Mouse (Mus musculus): ENCODE data around the gene Dppa3.

Dppa3 gene

GRCm38 (mm10) chr6:122605483-122605882 lies 20.7 kb upstream of the Dppa3 start:
- no peak for TF ChIP-seq GATA4 (IDR thresholded peaks at IDR 0.05; ENCODE audit: insufficient replicate concordance, low read length)

GRCm38 (mm10) chr6:122606661-122607060 lies 19.5 kb upstream of the Dppa3 start:
- TF ChIP-seq GATA4 (IDR thresholded peaks at IDR 0.05; ENCODE audit: insufficient replicate concordance, low read length) = no peak

- no peak for TF ChIP-seq GATA4 (IDR thresholded peaks at IDR 0.05; ENCODE audit: insufficient replicate concordance, low read length)
These were observed 18.5 kb upstream of the Dppa3 start for GRCm38 (mm10) chr6:122607700-122608099.

GRCm38 (mm10) chr6:122608434-122609376 lies 17.5 kb upstream of the Dppa3 start:
- no peak for TF ChIP-seq GATA4 (IDR thresholded peaks at IDR 0.05; ENCODE audit: insufficient replicate concordance, low read length)

- no peak for TF ChIP-seq GATA4 (IDR thresholded peaks at IDR 0.05; ENCODE audit: insufficient replicate concordance, low read length)
These were observed 16.9 kb upstream of the Dppa3 start for GRCm38 (mm10) chr6:122609377-122609728.

- TF ChIP-seq GATA4 (IDR thresholded peaks at IDR 0.05; ENCODE audit: insufficient replicate concordance, low read length) = no peak
These were observed 16.4 kb upstream of the Dppa3 start, which contains the start of gene Gdf3 for GRCm38 (mm10) chr6:122609771-122610170. Gene Gdf3, minus strand, starts transcription at chr6:122610087.

GRCm38 (mm10) chr6:122612426-122612825 lies 13.8 kb upstream of the Dppa3 start:
- TF ChIP-seq GATA4 (IDR thresholded peaks at IDR 0.05; ENCODE audit: insufficient replicate concordance, low read length) = no peak

- TF ChIP-seq GATA4 (IDR thresholded peaks at IDR 0.05; ENCODE audit: insufficient replicate concordance, low read length) = no peak
These were observed 12.2 kb upstream of the Dppa3 start for GRCm38 (mm10) chr6:122614047-122614446.

GRCm38 (mm10) chr6:122616022-122616421 lies 10.2 kb upstream of the Dppa3 start:
- no peak for TF ChIP-seq GATA4 (IDR thresholded peaks at IDR 0.05; ENCODE audit: insufficient replicate concordance, low read length)

GRCm38 (mm10) chr6:122621066-122621465 lies 5.1 kb upstream of the Dppa3 start:
- no peak for TF ChIP-seq GATA4 (IDR thresholded peaks at IDR 0.05; ENCODE audit: insufficient replicate concordance, low read length)

GRCm38 (mm10) chr6:122624480-122624879 lies 1.7 kb upstream of the Dppa3 start:
- TF ChIP-seq GATA4 (IDR thresholded peaks at IDR 0.05; ENCODE audit: insufficient replicate concordance, low read length) = no peak

- no peak for TF ChIP-seq GATA4 (IDR thresholded peaks at IDR 0.05; ENCODE audit: insufficient replicate concordance, low read length)
These were observed 1.1 kb upstream of the Dppa3 start for GRCm38 (mm10) chr6:122625156-122625555.

- TF ChIP-seq GATA4 (IDR thresholded peaks at IDR 0.05; ENCODE audit: insufficient replicate concordance, low read length) = no peak
These were observed 1.4 kb downstream of the Dppa3 start for GRCm38 (mm10) chr6:122627469-122628108.

- TF ChIP-seq GATA4 (IDR thresholded peaks at IDR 0.05; ENCODE audit: insufficient replicate concordance, low read length) = no peak
These were observed 7.2 kb downstream of the Dppa3 start for GRCm38 (mm10) chr6:122633411-122633810.

- no peak for TF ChIP-seq GATA4 (IDR thresholded peaks at IDR 0.05; ENCODE audit: insufficient replicate concordance, low read length)
These were observed 9.1 kb downstream of the Dppa3 start for GRCm38 (mm10) chr6:122635315-122635714.

- TF ChIP-seq GATA4 (IDR thresholded peaks at IDR 0.05; ENCODE audit: insufficient replicate concordance, low read length) = no peak
These were observed 10.5 kb downstream of the Dppa3 start for GRCm38 (mm10) chr6:122636666-122637065.
